Mouse (Mus musculus): ENCODE results near the gene Ngrn. TPM values are rescaled to one million over a fixed set of nuclear protein-coding genes. Genes with fewer than 3 reads are reported as not detected.
A peak's percentile ranks its signal among the peaks of the same experiment; 100 is the strongest.

The Ngrn gene
- polyA plus RNA-seq, 1 experiment: 39.8 TPM

DNA sequence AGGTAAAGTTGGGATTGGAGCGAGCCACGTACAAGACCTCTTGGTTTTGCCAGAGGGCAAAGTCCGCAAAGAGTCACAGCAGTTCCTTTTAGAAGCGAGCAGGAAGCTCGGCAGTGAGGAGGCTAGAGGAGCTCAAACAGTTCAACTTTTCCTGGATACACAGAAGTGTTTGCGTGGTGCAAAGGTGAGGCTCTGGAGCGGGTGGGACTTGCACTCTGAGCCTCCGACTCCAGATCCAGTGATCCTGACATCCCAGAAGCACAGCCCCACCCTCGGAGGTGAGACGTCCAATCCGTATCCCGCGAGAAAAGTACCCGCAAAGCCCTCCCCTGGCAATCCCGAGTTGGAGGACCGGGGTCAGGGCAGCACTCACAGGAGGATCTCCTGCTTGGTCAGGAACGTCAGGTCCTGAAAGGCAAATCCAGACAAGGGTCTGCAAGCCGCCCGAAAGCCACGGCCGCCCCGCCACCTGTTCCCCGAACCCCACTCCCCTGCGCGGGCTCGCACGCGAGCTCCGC lies 29.0 kb upstream of the Ngrn start:
- peaks cover 49% of the 10 kb centered on the region for H3K36me3 ChIP-seq (replicated peaks; ENCODE audit: low read length)
- peak overlapping the region; percentile 96 for H3K4me3 ChIP-seq (replicated peaks)
- TF ChIP-seq GATA1 (IDR thresholded peaks at IDR 0.05; ENCODE audit: borderline replicate concordance, low read length) (no peak), FLI1 (IDR thresholded peaks at IDR 0.05; ENCODE audit: low read length) (no peak)
- no peaks in the 10 kb centered on the region for H3K9me3 ChIP-seq
- H3K27me3 ChIP-seq (replicated peaks): no peaks in the 10 kb centered on the region
- H3K4me1 ChIP-seq: peaks cover 77% of the 10 kb centered on the region

DNA sequence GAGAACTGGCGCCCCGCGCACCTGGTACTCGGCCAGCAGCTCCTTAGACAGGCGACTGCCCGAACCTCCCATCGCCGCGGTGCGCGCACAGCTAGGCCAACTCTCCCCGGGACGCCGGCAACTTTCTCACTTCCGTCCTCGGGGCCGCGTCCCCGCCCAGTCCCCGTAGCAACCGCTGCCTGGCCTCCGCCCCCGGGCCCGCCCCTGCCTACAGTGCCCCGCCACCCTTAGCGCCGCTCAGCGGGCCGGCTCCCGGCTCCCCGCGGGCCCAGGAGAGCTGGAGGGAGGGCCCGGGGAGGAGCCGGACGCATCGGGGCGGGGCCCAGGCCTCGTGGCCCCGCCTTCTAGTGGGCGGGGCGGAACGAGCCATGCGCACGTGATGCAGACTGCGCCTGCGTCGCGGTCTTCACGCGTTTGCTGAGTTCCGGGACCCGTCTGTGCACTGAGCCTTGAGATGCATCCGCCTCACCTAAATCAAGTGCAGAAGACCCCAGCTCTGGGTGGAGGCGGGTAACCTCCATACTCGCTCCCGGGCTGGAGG lies 28.5 kb upstream of the Ngrn start, which contains the start of the genes Cib1 and Gdpgp1:
Cib1 (minus strand) TSS at position 325 of the 541 bp plus-strand sequence.
Gdpgp1 (plus strand) TSS at position 377 of the 541 bp plus-strand sequence.
- H3K9me3 ChIP-seq: no peaks in the 10 kb centered on the region
- peaks cover 72% of the 10 kb centered on the region for H3K4me1 ChIP-seq
- peak within 1 kb of the TSS; percentile 96 for H3K4me3 ChIP-seq (replicated peaks)
- H3K36me3 ChIP-seq (replicated peaks; ENCODE audit: low read length): peaks cover 47% of the 10 kb centered on the region
- no peaks in the 10 kb centered on the region for H3K27me3 ChIP-seq (replicated peaks)
- TF ChIP-seq GATA1 (IDR thresholded peaks at IDR 0.05; ENCODE audit: borderline replicate concordance, low read length) (no peak), FLI1 (IDR thresholded peaks at IDR 0.05; ENCODE audit: low read length) (no peak)

DNA sequence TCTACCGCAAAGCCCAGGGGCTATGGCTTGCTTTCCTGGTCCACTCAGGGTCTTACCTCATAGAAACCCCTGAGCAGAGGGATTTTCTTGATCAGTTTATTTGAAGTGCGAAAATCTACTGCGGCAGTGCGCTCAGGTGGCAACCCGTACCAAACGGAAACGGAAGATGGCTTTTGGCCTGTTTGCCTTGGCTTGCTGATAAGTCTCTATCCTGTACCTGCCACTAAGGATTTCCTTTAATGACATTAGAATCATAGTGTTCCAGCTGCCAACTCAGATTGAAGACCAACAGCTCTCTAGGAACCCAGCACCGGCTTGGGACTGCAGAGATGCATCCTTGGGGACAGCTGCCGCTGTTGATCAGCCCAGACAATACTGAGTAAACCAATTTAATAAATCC lies 27.2 kb upstream of the Ngrn start:
- peaks cover 59% of the 10 kb centered on the region for H3K4me1 ChIP-seq
- TF ChIP-seq FLI1 (IDR thresholded peaks at IDR 0.05; ENCODE audit: low read length) (no peak), GATA1 (IDR thresholded peaks at IDR 0.05; ENCODE audit: borderline replicate concordance, low read length) (no peak)
- peaks cover 44% of the 10 kb centered on the region for H3K36me3 ChIP-seq (replicated peaks; ENCODE audit: low read length)
- no peaks in the 10 kb centered on the region for H3K27me3 ChIP-seq (replicated peaks)
- peak overlapping the region; percentile 89 for H3K4me3 ChIP-seq (replicated peaks)
- no peaks in the 10 kb centered on the region for H3K9me3 ChIP-seq

DNA sequence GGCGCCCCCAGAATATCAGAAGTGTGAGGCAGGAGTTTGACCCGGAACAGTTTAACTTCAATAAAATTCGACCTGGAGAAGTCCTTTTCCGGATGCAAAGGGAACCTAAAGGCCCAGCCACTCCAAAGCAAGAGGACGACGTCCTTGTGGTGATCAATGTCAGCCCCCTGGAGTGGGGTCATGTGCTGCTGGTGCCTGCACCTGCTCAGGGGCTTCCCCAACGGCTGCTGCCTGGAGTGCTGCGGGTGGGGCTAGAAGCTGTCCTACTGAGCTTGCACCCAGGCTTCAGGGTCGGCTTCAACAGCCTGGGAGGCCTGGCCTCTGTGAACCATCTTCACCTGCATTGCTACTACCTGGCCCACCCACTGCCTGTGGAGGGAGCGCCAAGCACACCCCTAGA lies 22.5 kb upstream of the Ngrn start:
- Histone ChIP-seq H3K27me3 (replicated peaks) (no peaks in the 10 kb centered on the region), H3K9me3 (no peaks in the 10 kb centered on the region), H3K4me1 (peaks cover 52% of the 10 kb centered on the region), H3K4me3 (replicated peaks) (no peak overlapping the region), H3K36me3 (replicated peaks; ENCODE audit: low read length) (peaks cover 48% of the 10 kb centered on the region)
- TF ChIP-seq FLI1 (IDR thresholded peaks at IDR 0.05; ENCODE audit: low read length) (no peak), GATA1 (IDR thresholded peaks at IDR 0.05; ENCODE audit: borderline replicate concordance, low read length) (no peak)

- no peak overlapping the region for H3K4me3 ChIP-seq (replicated peaks)
- peaks cover 3% of the 10 kb centered on the region; the same call in 1 of the 2 replicates for H3K9me3 ChIP-seq
- TF ChIP-seq FLI1 (IDR thresholded peaks at IDR 0.05; ENCODE audit: low read length) (no peak), GATA1 (IDR thresholded peaks at IDR 0.05; ENCODE audit: borderline replicate concordance, low read length) (no peak)
- peaks cover 35% of the 10 kb centered on the region for H3K4me1 ChIP-seq
- no peaks in the 10 kb centered on the region for H3K27me3 ChIP-seq (replicated peaks)
- peaks cover 38% of the 10 kb centered on the region for H3K36me3 ChIP-seq (replicated peaks; ENCODE audit: low read length)
Observed at GRCm38 (mm10) chr7:80241661-80242060, 19.4 kb upstream of the Ngrn start.

DNA sequence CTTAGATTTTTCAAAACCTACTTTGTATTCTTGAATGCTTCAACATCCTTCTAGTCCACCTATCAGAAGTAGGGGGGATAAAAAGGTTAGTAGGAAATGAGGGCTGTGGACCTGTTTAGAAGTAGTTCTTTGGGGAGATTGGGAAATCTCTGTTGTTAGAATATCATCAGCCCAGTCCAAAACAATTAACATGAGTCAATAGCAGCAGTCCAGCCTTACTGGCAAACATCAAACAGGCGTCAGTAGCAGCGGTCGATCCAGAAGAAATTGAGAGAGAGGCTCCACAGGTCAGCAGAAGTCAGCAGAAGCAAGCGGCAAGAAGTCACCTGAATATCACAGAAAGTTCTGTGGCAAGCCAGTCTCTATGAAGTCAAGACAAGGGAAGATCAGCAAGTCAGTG lies 16.2 kb upstream of the Ngrn start:
- Histone ChIP-seq H3K27me3 (replicated peaks) (no peaks in the 10 kb centered on the region), H3K4me3 (replicated peaks) (no peak overlapping the region), H3K9me3 (peaks cover 3% of the 10 kb centered on the region; the same call in 1 of the 2 replicates), H3K4me1 (peaks cover 46% of the 10 kb centered on the region), H3K36me3 (replicated peaks; ENCODE audit: low read length) (peaks cover 14% of the 10 kb centered on the region)
- TF ChIP-seq GATA1 (IDR thresholded peaks at IDR 0.05; ENCODE audit: borderline replicate concordance, low read length) (no peak), FLI1 (IDR thresholded peaks at IDR 0.05; ENCODE audit: low read length) (no peak)

- Histone ChIP-seq H3K4me1 (peaks cover 49% of the 10 kb centered on the region), H3K27me3 (replicated peaks) (no peaks in the 10 kb centered on the region), H3K4me3 (replicated peaks) (peak within 1 kb of the TSS; percentile 92), H3K9me3 (peaks cover 3% of the 10 kb centered on the region; the same call in 1 of the 2 replicates), H3K36me3 (replicated peaks; ENCODE audit: low read length) (peaks cover 2% of the 10 kb centered on the region)
- no peak for TF ChIP-seq GATA1 (IDR thresholded peaks at IDR 0.05; ENCODE audit: borderline replicate concordance, low read length)
- no peak for TF ChIP-seq FLI1 (IDR thresholded peaks at IDR 0.05; ENCODE audit: low read length)
Observed at GRCm38 (mm10) chr7:80246148-80246721, 14.8 kb upstream of the Ngrn start, which contains the start of gene Ttll13. Gene Ttll13 (plus strand): TSS chr7:80246376.

DNA sequence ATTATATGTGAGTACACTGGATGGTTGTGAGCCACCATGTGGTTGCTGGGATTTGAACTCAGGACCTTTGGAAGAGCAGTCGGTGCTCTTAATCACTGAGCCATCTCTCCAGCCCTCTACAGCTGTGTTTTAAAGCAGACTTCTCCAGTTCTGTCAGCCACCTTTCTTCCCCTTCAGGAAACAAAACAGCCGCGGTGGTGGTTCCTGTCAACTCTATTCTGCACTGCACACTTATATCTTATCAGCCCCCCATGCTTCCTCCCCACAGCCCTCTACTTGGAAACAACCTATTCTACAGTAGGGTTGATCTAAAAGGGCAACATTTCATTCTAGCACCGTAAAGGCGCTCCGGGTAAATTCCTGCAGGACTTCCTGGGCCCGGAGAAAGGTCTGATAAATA lies 14.2 kb upstream of the Ngrn start:
- Histone ChIP-seq H3K9me3 (peaks cover 3% of the 10 kb centered on the region; the same call in 1 of the 2 replicates), H3K4me3 (replicated peaks) (peak overlapping the region; percentile 81), H3K36me3 (replicated peaks; ENCODE audit: low read length) (no peaks in the 10 kb centered on the region), H3K27me3 (replicated peaks) (no peaks in the 10 kb centered on the region), H3K4me1 (peaks cover 49% of the 10 kb centered on the region)
- TF ChIP-seq GATA1 (IDR thresholded peaks at IDR 0.05; ENCODE audit: borderline replicate concordance, low read length) (no peak), FLI1 (IDR thresholded peaks at IDR 0.05; ENCODE audit: low read length) (no peak)

- Histone ChIP-seq H3K9me3 (no peaks in the 10 kb centered on the region), H3K4me3 (replicated peaks) (no peak overlapping the region)
- no peak for TF ChIP-seq GATA1 (IDR thresholded peaks at IDR 0.05; ENCODE audit: borderline replicate concordance, low read length)
- no peak for TF ChIP-seq FLI1 (IDR thresholded peaks at IDR 0.05; ENCODE audit: low read length)
Observed at GRCm38 (mm10) chr7:80252437-80252836, 8.6 kb upstream of the Ngrn start.

DNA sequence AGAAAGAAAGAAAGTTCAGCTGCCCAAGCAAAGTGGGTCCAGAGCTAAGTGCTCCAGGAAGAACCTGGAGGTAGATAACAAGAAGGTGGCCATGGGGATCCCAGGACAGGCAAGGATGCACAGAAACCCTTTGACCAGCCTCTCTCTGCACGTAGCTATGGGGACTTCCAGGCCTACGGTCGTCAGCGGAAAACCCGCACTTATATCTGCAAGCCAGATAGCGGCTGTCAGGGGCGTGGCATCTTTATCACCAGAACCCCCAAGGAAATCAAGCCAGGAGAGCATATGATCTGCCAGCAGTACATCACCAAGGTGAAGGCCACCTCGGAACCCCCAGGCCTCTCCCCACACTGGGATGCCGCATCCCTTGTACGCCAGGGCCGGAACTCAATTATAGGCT lies 8.1 kb upstream of the Ngrn start:
- Histone ChIP-seq H3K27me3 (replicated peaks) (no peaks in the 10 kb centered on the region), H3K4me3 (replicated peaks) (no peak overlapping the region), H3K4me1 (peaks cover 45% of the 10 kb centered on the region)

More at GRCm38 (mm10) chr7:80252437-80252836, 8.6 kb upstream of the Ngrn start:
- Histone ChIP-seq H3K4me1 (peaks cover 48% of the 10 kb centered on the region), H3K27me3 (replicated peaks) (no peaks in the 10 kb centered on the region), H3K36me3 (replicated peaks; ENCODE audit: low read length) (no peaks in the 10 kb centered on the region)

More for the DNA sequence above, 8.1 kb upstream of the Ngrn start:
- Histone ChIP-seq H3K36me3 (replicated peaks; ENCODE audit: low read length) (no peaks in the 10 kb centered on the region), H3K9me3 (no peaks in the 10 kb centered on the region)
- no peak for TF ChIP-seq FLI1 (IDR thresholded peaks at IDR 0.05; ENCODE audit: low read length)
- TF ChIP-seq GATA1 (IDR thresholded peaks at IDR 0.05; ENCODE audit: borderline replicate concordance, low read length): no peak

All from megakaryocyte, embryonic 14.5 days (primary cell).